Mouse (Mus musculus) right cerebral cortex, adult 2 months (tissue): Measurements from ENCODE around the gene Hba-a1.
A peak's percentile ranks its signal among the peaks of the same experiment; 100 is the strongest.
"Not testable (repeated sequence)": the region's sequence is repeated elsewhere in the genome, so short reads cannot be mapped to it uniquely, and the experiment has no call there.

Experiments
- DNase-seq, 2 experiments: peaks; one replicate each; pipeline ENCODE4 v3.0.0; 2021 to 2022; ENCODE audit warnings: low spot score in 2 of 2

Hba-a1 gene

DNA sequence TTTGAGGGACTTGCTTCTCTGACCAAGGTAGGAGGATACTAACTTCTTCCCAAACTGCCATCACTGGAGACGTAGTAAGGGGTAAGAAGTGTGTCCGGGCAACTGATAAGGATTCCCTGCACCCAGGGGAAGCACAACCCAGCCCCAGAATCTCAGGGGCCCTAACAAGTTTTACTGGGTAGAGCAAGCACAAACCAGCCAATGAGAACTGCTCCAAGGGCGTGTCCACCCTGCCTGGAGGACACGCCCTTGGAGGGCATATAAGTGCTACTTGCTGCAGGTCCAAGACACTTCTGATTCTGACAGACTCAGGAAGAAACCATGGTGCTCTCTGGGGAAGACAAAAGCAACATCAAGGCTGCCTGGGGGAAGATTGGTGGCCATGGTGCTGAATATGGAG, 12.9 kb downstream of the Hba-a1 start, which contains the start of gene Hba-a2:
Gene Hba-a2, plus strand, starts transcription at position 287 of the 400 bp plus-strand sequence.
- DNase-seq = not testable (repeated sequence)

- DNase-seq = not testable (repeated sequence)
Observed at GRCm38 (mm10) chr11:32297417-32297816, 14.1 kb downstream of the Hba-a1 start.

DNA sequence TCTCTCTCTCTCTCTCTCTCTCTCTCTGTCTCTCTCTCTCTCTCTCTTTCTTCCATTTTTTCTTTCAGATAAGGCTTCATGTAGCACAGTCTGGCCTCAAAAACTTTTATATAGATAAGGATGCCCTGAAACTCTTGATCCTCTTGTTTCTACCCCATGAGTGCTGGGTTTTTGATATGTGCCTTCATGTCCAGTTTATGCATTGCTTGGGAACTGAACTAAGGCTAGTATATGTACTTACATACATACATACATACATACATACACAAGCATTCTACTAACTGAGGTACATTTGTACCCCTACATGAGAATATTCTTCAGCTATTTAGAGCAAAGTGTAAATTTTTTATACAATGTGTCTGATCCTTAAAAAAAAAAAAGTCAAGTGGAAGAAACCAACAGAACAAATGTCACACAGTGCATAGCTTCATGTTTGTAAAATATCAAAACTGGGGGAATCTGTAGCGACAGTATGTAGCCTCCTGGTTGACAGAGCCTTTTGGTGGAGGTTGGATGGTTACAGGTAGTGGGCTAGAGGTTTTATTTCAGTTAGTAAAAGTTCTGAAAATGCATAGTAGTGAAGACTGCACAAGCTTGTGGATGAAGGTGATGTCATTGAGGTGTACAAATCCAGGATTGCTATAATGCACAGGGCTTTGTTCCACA, 14.7 kb downstream of the Hba-a1 start:
- no peak for DNase-seq

- DNase-seq = no peak
Observed at GRCm38 (mm10) chr11:32298532-32298918, 15.2 kb downstream of the Hba-a1 start.

DNA sequence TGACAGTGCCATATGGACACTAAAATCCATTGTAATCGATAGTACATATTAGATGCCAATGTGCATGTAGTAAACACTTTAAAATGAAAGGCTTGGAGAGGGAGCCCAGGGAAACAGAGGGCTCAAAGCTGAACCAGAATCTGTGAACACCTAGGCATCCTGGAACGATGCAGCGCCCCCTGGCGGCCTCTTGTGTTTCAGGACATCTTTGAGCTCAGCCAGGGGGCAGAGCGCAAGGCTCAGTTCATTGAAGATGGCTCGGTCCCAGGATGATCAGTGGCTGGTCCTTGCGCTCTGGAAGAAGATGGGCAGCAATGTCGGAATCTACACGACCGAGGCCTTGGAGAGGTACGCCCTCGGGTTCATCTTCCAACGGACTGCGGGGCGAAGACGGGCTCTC, 16.6 kb downstream of the Hba-a1 start, which contains the start of gene Hbq1a:
Gene Hbq1a, plus strand, starts transcription at position 205 of the 400 bp plus-strand sequence.
- DNase-seq = peak; percentile 72 to 77

GRCm38 (mm10) chr11:32300279-32301267, 17.3 kb downstream of the Hba-a1 start:
- no peak for DNase-seq

DNA sequence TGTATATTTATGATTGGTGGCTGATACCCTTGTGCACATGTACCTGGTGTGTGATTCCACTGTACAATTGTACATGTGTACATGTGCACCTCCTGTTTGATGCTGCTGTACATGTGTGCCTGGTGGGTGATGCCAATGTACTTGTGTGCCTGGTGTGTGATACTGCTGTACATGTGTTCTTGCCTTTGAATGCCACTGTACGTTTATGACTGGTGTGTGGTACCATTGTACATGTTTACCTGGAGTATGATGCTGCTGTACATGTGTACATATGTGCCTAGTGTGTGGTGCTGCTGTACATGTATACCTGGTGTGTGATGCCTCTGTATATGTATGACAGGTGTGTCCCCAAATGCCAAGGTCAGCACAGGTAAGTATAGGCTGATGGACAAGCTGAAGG, 18.2 kb downstream of the Hba-a1 start:
- DNase-seq = no peak

DNA sequence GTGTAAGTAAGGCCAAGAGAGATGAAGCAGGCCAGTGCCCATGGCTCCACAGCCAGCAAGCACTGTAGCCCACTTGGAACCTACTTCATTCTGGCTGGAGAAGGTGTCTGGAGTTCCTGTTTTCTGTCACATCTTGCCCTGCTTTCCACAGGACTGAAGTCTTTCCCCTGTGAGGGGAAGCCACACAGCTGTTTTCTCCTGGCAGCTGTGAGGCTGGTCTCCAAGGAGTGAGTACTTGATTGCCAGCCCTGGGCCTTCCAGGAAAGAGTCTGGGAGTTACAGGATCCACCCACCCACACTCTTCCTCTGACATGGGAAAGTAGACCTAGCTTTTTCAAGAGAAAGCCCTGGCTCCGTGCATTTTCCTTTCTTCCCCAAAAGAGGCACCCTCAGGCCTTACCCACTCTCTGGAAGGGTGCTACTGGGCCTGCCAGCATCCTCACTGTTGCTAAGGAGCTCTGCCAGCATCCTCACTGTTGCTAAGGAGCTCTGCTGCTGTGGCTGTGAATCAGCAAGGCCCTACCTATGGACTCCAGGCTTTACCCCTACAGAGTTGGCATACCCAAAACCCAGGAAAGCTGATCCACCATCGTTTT, 19.6 kb downstream of the Hba-a1 start:
- DNase-seq = peak; percentile 53 to 54

DNA sequence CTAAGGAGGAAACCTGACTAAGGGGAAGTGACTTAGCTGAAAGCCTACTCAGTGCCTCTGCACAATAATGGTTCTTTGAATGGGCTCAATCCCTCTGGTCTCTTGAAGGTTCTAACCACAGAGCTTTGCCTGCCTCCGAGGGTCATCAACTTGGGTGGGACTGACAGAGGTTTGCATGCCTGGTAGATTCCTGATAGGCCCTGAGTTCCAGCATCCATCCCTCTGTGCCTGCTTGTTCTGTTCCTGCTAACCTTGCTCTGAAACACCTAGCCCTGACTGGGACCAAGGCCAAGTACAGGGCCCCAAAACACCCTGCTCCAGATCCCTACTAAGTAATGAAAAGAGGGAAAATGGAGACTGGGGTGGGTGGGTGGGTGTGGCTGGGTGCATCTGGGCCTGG, 20.1 kb downstream of the Hba-a1 start:
- no peak for DNase-seq

DNA sequence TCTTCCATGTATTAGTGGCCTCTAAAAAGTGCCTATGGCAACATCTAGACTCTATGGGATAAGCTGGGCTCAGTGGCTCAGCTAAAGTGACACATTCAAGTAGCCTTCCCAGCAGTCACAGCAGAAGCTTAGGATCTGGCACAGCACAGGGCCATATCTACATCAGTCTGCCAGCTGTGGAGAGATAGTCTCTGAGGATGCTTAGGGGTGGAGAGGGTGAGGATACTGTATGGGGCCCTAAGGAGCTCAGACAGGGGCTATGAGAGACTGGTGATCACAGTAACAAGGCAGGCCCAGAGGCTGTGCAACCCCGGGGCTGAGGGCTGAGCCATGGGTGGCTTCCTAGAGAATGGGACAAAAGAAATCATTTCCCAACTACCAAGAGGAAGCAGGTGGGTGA, 23.7 kb downstream of the Hba-a1 start:
- no peak for DNase-seq

- no peak for DNase-seq
Observed at GRCm38 (mm10) chr11:32309446-32309845, 26.1 kb downstream of the Hba-a1 start.

DNA sequence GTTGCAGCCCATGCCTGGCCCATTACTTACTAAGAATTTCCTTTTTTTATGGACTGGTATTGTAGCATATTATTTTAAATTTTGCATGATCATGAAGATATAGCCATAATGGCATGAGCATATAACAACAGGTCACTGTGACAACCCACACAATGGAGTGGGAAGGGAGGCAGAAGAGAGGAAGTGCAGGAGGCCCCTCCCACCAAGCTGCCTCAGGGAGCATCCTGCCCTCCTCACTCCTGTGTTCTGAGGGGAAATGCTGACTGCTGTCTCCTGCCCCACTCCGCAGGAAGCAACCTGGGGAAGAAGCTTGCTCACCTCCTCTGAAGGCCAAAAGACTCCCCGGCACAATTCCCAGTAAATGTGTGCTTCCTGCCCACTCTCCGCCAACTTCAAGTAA, 26.6 kb downstream of the Hba-a1 start:
- no peak for DNase-seq

GRCm38 (mm10) chr11:32316009-32316408, 32.7 kb downstream of the Hba-a1 start:
- no peak for DNase-seq

GRCm38 (mm10) chr11:32320507-32321195, 37.3 kb downstream of the Hba-a1 start:
- DNase-seq = no peak

GRCm38 (mm10) chr11:32321196-32321565, 37.9 kb downstream of the Hba-a1 start:
- DNase-seq = peak; percentile 68 to 71

- peak; percentile 90 for DNase-seq
Observed at GRCm38 (mm10) chr11:32324609-32325008, 41.3 kb downstream of the Hba-a1 start.

- no peak for DNase-seq
Observed at GRCm38 (mm10) chr11:32331075-32331474, 47.8 kb downstream of the Hba-a1 start.

GRCm38 (mm10) chr11:32331861-32332260, 48.5 kb downstream of the Hba-a1 start:
- no peak for DNase-seq

GRCm38 (mm10) chr11:32333235-32333634, 49.9 kb downstream of the Hba-a1 start:
- no peak for DNase-seq
